Mouse (Mus musculus) lung, embryonic 14.5 days (tissue): ENCODE measurements around the gene Prkn. TPM values are rescaled to one million over a fixed set of nuclear protein-coding genes. Genes with fewer than 3 reads are reported as not detected.
A peak's percentile ranks its signal among the peaks of the same experiment; 100 is the strongest.

Experiments
- ATAC-seq: fragments of 200-750 bp; cut with Nextera tagmentation; 2 replicates; pipeline ENCODE4 v1.8.0; 2017; ENCODE audit warnings: mild to moderate bottlenecking, moderate TSS enrichment, moderate library complexity; ENCODE audit not compliant: insufficient read depth
- DNase-seq: peaks from one replicate; pipeline ENCODE4 v3.0.0-alpha.2; 2015
- H3K27ac ChIP-seq: fragments of 300-500 bp; sonication (generic); 2 replicates; pipeline ENCODE4 v1.5.1; 2014; ENCODE audit warnings: low read depth, mild to moderate bottlenecking, moderate library complexity
- H3K27me3 ChIP-seq: fragments of 300-500 bp; sonication (generic); 2 replicates; pipeline ENCODE4 v1.6.1; 2014; ENCODE audit warnings: low read length, control low read depth; ENCODE audit not compliant: insufficient read depth
- H3K36me3 ChIP-seq: fragments of 300-500 bp; sonication (generic); 2 replicates; pipeline ENCODE4 v1.6.1; 2014; ENCODE audit warnings: control low read depth; ENCODE audit not compliant: insufficient read depth
- H3K4me1 ChIP-seq: fragments of 300-500 bp; sonication (generic); 2 replicates; pipeline ENCODE4 v1.6.1; 2014; ENCODE audit warnings: antibody characterized with exemption, control low read depth; ENCODE audit not compliant: insufficient read depth
- H3K4me2 ChIP-seq: fragments of 300-500 bp; sonication (generic); 2 replicates; pipeline ENCODE4 v1.6.1; 2014; ENCODE audit warnings: mild to moderate bottlenecking
- H3K4me3 ChIP-seq: fragments of 300-500 bp; sonication (generic); 2 replicates; pipeline ENCODE4 v1.5.1; 2014; ENCODE audit warnings: low read depth, low read length
- H3K9ac ChIP-seq: fragments of 300-500 bp; sonication (generic); 2 replicates; pipeline ENCODE4 v1.6.1; 2014
- H3K9me3 ChIP-seq: fragments of 300-500 bp; sonication (generic); 2 replicates; pipeline ENCODE4 v1.6.1; 2016; ENCODE audit warnings: low read depth, low read length, control low read depth
- CTCF ChIP-seq: IDR thresholded peaks from 2 replicates; pipeline ENCODE4 v1.5.1; 2016; ENCODE audit warnings: antibody characterized with exemption, low read depth
- WGBS: fragments of 180-500 bp; shearing (Covaris S2); extraction: QIAGEN DNeasy Blood & Tissue Kit; methylation state at CpG from one replicate; pipeline ENCODE4 v1.1.7; 2014; 5-methylcytosine and 5-hydroxymethylcytosine counted together
- polyA plus RNA-seq: library from polyadenylated mRNA; unstranded; fragments of >200 nt; fragmentation: Nextera tagmentation; extraction: Ambion mirVana; gene quantifications from 2 replicates; pipeline ENCODE4 v1.2.1, GENCODE M21; 2014

Gene Prkn
- polyA plus RNA-seq, 1 experiment from 2014 or later = 1.0 TPM

DNA sequence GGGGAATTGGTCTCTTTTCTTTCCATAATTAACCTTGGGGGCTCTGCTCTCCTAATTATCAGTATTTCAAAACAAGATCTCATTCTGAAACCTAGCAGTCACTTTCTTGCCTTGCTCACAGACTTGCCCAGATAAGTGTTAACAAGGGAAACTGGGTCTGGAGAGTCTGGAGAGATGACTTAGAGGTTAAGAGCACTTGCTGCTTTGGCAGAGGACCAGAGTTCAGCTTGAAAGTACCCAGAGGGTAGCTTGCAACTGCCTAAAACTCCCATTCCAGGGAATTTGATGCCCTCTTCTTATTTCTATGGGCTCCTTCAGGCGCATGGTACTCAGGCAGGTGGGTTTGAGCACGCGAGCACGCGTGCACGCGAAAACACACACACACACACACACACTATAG is 1223.3 kb downstream of the Prkn start:
- DNase-seq (no peak), ATAC-seq (no peak)
- TF ChIP-seq CTCF = no peak
- Histone ChIP-seq H3K9me3 (no peaks in the 10 kb centered on the region), H3K4me3 (no peak overlapping the region), H3K27me3 (no peaks in the 10 kb centered on the region), H3K27ac (no peak overlapping the region), H3K4me1 (no peaks in the 10 kb centered on the region), H3K9ac (no peak overlapping the region), H3K4me2 (no peak overlapping the region), H3K36me3 (no peaks in the 10 kb centered on the region)
- WGBS = 93% methylated on average over 7 of the region's 7 CpGs

DNA sequence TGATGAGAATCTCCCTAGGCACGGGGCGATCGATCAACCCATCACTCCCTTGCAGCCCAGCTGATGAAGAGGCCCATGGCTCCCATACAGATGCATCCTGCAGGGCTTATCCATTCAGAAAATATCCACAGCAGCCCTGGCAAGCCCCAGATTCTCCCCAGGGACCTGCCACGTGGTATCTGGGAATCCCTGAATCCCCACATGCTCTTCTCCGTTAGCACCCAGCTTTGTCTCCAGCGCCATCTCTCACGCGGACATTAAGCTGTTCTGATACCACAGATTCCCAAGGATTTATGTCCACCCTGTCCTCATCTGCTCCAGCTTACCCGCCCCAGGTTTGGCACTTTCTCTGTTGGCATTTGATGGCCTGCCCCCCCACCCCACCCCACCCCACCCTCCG is 1225.9 kb downstream of the Prkn start:
- no peak overlapping the region for H3K4me3 ChIP-seq
- H3K9ac ChIP-seq = no peak overlapping the region
- H3K27me3 ChIP-seq = no peaks in the 10 kb centered on the region
- H3K4me1 ChIP-seq = no peaks in the 10 kb centered on the region
- no peaks in the 10 kb centered on the region; the same call in 1 of the 2 replicates for H3K9me3 ChIP-seq
- TF ChIP-seq CTCF = no peak
- DNase-seq (no peak), ATAC-seq (no peak)
- H3K27ac ChIP-seq = no peak overlapping the region
- WGBS = 65% methylated on average over 10 of the region's 10 CpGs
- no peaks in the 10 kb centered on the region for H3K36me3 ChIP-seq
- no peak overlapping the region for H3K4me2 ChIP-seq

DNA sequence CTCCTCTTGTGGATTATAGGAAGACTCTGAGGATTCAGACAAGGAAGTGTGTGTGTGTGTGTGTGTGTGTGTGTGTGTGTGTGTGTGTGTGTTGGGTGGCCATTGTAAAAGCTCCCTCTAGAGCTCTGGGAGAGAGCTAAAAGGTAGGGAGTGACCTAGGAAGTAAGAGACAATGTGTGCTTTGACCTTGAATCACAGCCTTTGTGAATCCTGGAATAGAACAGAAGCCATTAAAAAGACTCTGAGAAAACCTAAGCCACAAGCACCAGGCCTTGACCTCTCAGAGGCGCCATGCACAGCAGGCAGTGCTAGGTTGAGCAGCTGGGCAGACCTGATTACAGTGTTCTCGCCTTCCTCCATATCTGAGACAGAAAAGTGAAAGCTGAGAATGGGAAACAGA is 1236.6 kb downstream of the Prkn start:
- H3K9me3 ChIP-seq = no peaks in the 10 kb centered on the region
- no peaks in the 10 kb centered on the region for H3K27me3 ChIP-seq
- no peak overlapping the region for H3K9ac ChIP-seq
- ATAC-seq (no peak), DNase-seq (no peak)
- TF ChIP-seq CTCF = no peak
- 0 out of 2 replicates have a peak, but pooled peaks cover 4% of the 10 kb centered on the region for H3K4me1 ChIP-seq
- no peak overlapping the region for H3K4me3 ChIP-seq
- H3K27ac ChIP-seq = no peak overlapping the region
- 65% methylated on average over 2 of the region's 2 CpGs for WGBS
- no peak overlapping the region for H3K4me2 ChIP-seq
- H3K36me3 ChIP-seq = no peaks in the 10 kb centered on the region

DNA sequence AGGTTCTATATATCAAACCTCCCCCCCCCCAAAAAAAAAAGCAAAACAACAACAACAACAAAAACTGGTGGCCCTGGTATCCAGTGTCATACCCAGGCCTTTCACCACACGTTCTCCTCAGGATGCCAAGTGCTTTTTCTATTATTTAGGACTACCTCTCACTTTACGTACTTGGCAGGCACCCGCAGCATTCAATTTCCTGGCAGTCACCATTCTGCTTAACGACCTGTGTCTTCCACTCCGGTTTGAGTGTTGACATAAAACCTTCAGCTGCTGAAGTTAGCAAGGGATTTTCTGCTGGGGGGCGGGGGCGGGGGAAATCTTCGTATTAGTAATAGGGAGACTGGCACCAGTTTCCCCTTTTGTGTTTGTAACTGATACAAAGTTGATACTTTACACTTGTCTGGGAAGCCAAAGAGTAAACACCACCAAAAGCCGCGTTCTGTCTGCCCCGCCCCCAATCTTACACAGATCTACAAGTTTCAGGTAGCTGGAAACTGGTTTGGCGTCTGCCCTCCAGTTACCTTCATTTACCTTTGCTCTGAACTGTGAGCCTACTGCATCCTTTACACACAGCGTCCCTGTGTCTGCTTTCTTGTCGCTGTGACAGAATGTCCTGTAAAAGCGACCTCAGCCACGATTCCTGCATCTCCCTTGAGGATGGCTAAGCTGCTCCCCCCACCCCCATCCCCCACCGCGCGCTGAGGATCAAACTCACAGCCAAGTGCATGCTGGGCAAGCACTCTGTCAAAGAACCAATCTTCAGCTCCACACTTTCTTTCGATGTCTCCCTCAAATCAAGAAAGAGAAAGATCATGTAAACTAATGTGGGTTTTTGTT is 1240.7 kb downstream of the Prkn start:
- no peak for TF ChIP-seq CTCF
- no peaks in the 10 kb centered on the region for H3K9me3 ChIP-seq
- H3K4me2 ChIP-seq = peak overlapping the region; percentile 36
- WGBS = 27% methylated on average over 20 of the region's 20 CpGs
- ATAC-seq (peak; percentile 38; the same call in 1 of the 2 replicates), DNase-seq (peak; percentile 70)
- 0 out of 2 replicates have a peak, but pooled peaks cover 4% of the 10 kb centered on the region for H3K4me1 ChIP-seq
- H3K9ac ChIP-seq = no peak overlapping the region
- H3K27ac ChIP-seq = no peak overlapping the region
- no peak overlapping the region for H3K4me3 ChIP-seq
- H3K27me3 ChIP-seq = no peaks in the 10 kb centered on the region
- no peaks in the 10 kb centered on the region for H3K36me3 ChIP-seq

DNA sequence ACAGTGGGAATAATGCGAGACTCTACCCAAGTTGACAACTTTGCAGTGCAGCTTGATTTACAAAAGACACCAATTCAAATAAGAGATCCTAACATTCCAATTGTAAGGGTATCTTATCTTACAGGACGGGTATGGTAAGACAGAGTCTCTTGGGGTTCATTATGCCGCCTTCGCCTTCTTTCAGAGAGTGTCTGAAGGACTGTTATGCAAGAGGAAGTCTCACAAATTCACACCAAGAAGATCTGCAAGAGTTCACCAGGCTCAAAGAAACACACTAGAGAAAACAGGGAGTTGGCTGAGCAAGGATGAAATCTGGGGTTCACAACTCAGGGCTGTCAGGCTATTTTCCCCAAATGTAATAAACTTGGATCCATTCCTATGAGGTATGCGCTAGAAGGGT is 1242.0 kb downstream of the Prkn start:
- ATAC-seq = no peak
- 71% methylated on average over 5 of the region's 5 CpGs for WGBS
- Histone ChIP-seq H3K9ac (no peak overlapping the region), H3K4me1 (0 out of 2 replicates have a peak, but pooled peaks cover 4% of the 10 kb centered on the region), H3K36me3 (no peaks in the 10 kb centered on the region), H3K27ac (no peak overlapping the region), H3K4me3 (no peak overlapping the region), H3K4me2 (no peak overlapping the region), H3K9me3 (no peaks in the 10 kb centered on the region), H3K27me3 (no peaks in the 10 kb centered on the region)
- no peak for TF ChIP-seq CTCF
- no peak for DNase-seq

DNA sequence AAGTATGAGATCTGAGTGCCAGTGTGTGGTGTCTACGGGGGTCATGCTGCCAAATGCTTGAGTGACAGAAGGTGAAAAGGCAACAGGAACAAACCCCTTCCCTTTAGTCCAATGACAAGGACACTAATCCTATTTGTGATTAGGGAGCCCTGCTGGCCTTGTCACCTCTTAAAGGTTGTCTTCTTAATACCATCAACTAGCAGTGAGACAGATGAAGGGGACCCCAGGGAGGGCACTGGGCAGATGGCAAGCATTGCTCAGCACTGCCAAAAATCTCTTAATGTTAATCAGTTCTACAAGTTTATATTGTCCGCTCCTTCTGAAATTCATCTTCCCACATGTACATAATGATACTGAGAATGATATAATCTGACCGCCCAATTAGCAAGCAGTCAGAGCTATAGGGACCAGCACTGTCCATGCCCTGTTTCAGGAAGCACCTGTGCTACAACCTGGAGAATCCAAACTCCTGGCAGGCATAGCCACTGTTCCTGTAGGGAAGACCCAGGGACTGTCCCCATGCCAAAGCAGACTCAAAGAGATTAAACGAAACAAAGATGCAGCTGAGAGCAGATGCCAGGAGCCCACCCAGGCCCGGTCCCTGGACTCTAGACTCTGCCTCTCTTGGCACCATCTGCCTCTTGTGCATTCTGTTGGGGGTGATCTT is 1250.2 kb downstream of the Prkn start:
- Histone ChIP-seq H3K4me2 (no peak overlapping the region), H3K27me3 (no peaks in the 10 kb centered on the region), H3K9me3 (no peaks in the 10 kb centered on the region), H3K4me1 (no peaks in the 10 kb centered on the region), H3K4me3 (no peak overlapping the region), H3K9ac (no peak overlapping the region), H3K27ac (no peak overlapping the region), H3K36me3 (no peaks in the 10 kb centered on the region)
- 56% methylated on average over 5 of the region's 5 CpGs for WGBS
- no peak for DNase-seq
- TF ChIP-seq CTCF = no peak
- no peak for ATAC-seq

DNA sequence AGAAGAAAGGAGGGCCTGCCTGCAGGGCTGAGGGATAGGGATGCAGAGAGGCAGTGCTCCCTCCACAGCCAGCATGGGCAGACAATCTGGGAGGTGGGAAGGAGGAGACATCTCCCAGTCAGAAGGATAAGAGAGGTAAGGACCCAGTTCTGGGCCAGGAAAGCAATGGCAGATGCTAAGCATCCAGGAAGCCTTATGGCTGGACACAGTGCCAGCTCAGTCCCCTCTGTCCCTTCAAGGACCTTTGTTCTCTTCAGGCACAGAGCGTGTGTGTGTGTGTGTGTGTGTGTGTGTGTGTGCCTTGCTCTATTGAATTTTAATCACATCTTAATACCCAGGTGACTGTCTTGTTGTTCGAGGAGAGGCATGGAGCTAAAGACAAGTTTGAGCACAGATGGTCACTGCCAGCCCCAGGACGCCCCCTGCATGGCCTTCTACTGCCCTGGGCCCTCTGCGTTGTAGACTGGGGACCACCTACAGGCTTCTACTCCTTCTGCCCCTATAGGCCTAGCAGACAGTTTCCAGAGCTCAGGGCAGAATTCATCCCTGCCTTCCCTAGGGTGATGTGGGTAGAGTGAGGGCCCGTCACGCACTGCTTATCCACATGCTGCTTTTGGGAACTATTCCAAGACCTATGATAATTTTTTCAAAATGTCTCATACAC is 1252.8 kb downstream of the Prkn start:
- 84% methylated on average over 6 of the region's 6 CpGs for WGBS
- Histone ChIP-seq H3K27me3 (no peaks in the 10 kb centered on the region), H3K36me3 (no peaks in the 10 kb centered on the region), H3K27ac (no peak overlapping the region), H3K9ac (no peak overlapping the region), H3K4me2 (no peak overlapping the region), H3K4me1 (no peaks in the 10 kb centered on the region), H3K4me3 (no peak overlapping the region), H3K9me3 (no peaks in the 10 kb centered on the region)
- DNase-seq = no peak
- no peak for TF ChIP-seq CTCF
- ATAC-seq = no peak
